8 mouse cellular contexts compared by ENCODE assay signal in the genomic region with DNA sequence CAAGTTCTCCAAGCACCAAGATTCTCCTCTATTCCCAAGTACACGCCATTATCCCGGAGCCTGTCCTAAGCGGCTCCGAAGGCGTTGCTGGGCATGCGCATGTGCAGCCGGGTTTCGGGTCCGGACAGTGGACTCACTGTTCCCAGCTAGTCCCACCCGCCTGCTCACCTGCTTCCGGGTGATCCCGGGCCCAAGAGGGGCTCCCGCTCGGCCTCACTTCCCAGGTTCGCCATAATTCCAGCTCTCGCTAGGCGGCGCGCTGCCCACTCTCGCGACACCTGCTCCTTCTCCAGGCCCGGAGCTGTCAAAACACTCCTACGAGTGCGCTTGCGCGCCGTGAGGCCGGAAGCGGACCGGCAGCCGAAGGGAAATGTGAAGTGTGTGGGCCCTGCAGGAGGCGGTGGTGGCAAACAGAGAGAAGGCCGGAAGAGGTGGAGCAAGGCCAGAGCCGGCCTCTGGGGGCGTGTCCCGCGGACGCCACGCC. TPM values are rescaled to one million over a fixed set of nuclear protein-coding genes. Genes with fewer than 3 reads are reported as not detected.
A peak's percentile ranks its signal among the peaks of the same experiment; 100 is the strongest.
DNase-seq lines count a peak whose midpoint lies in the region; ATAC-seq and TF ChIP-seq lines count a peak whose summit lies in the region.
"Not testable (repeated sequence)": the region's sequence is repeated elsewhere in the genome, so short reads cannot be mapped to it uniquely, and the experiment has no call there.

A gene (minus strand): TSS at position 414 of the 484 bp plus-strand sequence.

- H3K4me3 ChIP-seq in gastrocnemius, adult 2 months: peak within 1 kb of the TSS; percentile 80
- H3K4me3 ChIP-seq in hindbrain, postnatal 0 days (ENCODE audit: low read length): peak within 1 kb of the TSS; percentile 51
- H3K4me3 ChIP-seq in left cerebral cortex, adult 2 months: peak within 1 kb of the TSS; percentile 65

- under 1% methylated on average over 38 of the region's 39 CpGs for WGBS in hindbrain, postnatal 0 days

- H3K4me1 ChIP-seq in hindbrain, postnatal 0 days (ENCODE audit: insufficient read depth, low read length): not testable (repeated sequence)

- H3K27me3 ChIP-seq in hindbrain, postnatal 0 days (ENCODE audit: insufficient read depth, low read length): not testable (repeated sequence)

- peak within 1 kb of the TSS; percentile 89 for H3K27ac ChIP-seq in gastrocnemius, adult 2 months
- peak within 1 kb of the TSS; percentile 82 for H3K27ac ChIP-seq in hindbrain, postnatal 0 days
- H3K27ac ChIP-seq in left cerebral cortex, adult 2 months: peak within 1 kb of the TSS; percentile 86

- peak; percentile 99 for DNase-seq in ZHBTc4 (ENCODE audit: low read depth, low spot score)
- peak; percentile 97 for DNase-seq in gastrocnemius, adult 2 months
- peak; percentile 98 for DNase-seq in hindbrain, postnatal 0 days (ENCODE audit: low spot score)
- DNase-seq in left cerebral cortex, adult 2 months (ENCODE audit: extremely low spot score in 1 of 2, low spot score in 2 of 2): peak; percentile 93 to 96
- DNase-seq in right cerebral cortex, adult 2 months (ENCODE audit: low spot score in 2 of 2): peak; percentile 93 to 94
- peak; percentile 95 for DNase-seq in urinary bladder, postnatal 14 days (ENCODE audit: low spot score)

- not testable (repeated sequence) for H3K9me3 ChIP-seq in hindbrain, postnatal 0 days (ENCODE audit: low read length)

- intact Hi-C loops in gastrocnemius, adult 2 months (cut with DNase I): loop anchor here (2.0 kb wide), 1 partner anchor 46 kb away; a partner anchor contains a TSS
- intact Hi-C loops in left cerebral cortex, adult 2 months (cut with DNase I): loop anchor here (1.0 to 5.0 kb wide), 2 partner anchors 101 to 236 kb away; a partner anchor contains a TSS

- H3K36me3 ChIP-seq in hindbrain, postnatal 0 days (ENCODE audit: insufficient read depth, low read length): not testable (repeated sequence)

- peak; percentile 94 for ATAC-seq in common myeloid progenitor, adult 5-6 weeks (replicated peaks; ENCODE audit: low read depth, poor library complexity, severe bottlenecking)
- ATAC-seq in hindbrain, postnatal 0 days: peak; percentile 99
- peak; percentile 94 for ATAC-seq in megakaryocyte, adult 5-6 weeks (ENCODE audit: poor library complexity, severe bottlenecking)

- peak within 1 kb of the TSS; percentile 58 for H3K4me2 ChIP-seq in hindbrain, postnatal 0 days (ENCODE audit: low read depth, low read length)

- peak within 1 kb of the TSS; percentile 52 for H3K9ac ChIP-seq in hindbrain, postnatal 0 days (replicated peaks; ENCODE audit: low read length)

- peak; percentile 62 for TF ChIP-seq CTCF in gastrocnemius, adult 2 months (IDR thresholded peaks at IDR 0.05)
- TF ChIP-seq CTCF in hindbrain, postnatal 0 days (IDR thresholded peaks at IDR 0.05; ENCODE audit: low read depth): peak; percentile 79
- peak; percentile 54 for TF ChIP-seq CTCF in left cerebral cortex, adult 2 months (IDR thresholded peaks at IDR 0.05)

RNA-seq across cellular contexts. Expression of the gene that starts here (rescaled TPM):
- 6.5 and 7.8 TPM in 2 replicates for total RNA-seq in common myeloid progenitor, adult 5-6 weeks (2017)
- 10 to 100 TPM; 15.6 to 21.0 TPM for total RNA-seq in gastrocnemius, adult 2 months (2021)
- total RNA-seq in hindbrain, postnatal 0 days (2014; rRNA removed): 6.6 and 11.3 TPM in 2 replicates
- 7.3 and 7.8 TPM in 2 replicates for polyA plus RNA-seq in hindbrain, postnatal 0 days (2015; fragmentation: Nextera tagmentation; extraction: Ambion mirVana)
- total RNA-seq in left cerebral cortex, adult 2 months (2021): 10 to 100 TPM; 16.7 to 18.1 TPM
- total RNA-seq in megakaryocyte, adult 5-6 weeks (2015): 16.3 and 17.0 TPM in 2 replicates
- total RNA-seq in megakaryocyte, adult 5-6 weeks (2017): 5.7 and 7.1 TPM in 2 replicates

Comparison
In these comparisons a context has a peak if more than half of its experiments do, and no peak if none do; other contexts are left out.
1. Peak in every context shown above with its lines: DNase-seq, ATAC-seq, H3K4me3 ChIP-seq and H3K27ac ChIP-seq.